Mouse (Mus musculus) adrenal gland, postnatal 10 days (tissue): ENCODE results near the gene Psma4. TPM values are rescaled to one million over a fixed set of nuclear protein-coding genes. Genes with fewer than 3 reads are reported as not detected.
"Not testable (repeated sequence)": the region's sequence is repeated elsewhere in the genome, so short reads cannot be mapped to it uniquely, and the experiment has no call there.

Source experiments
- DNase-seq: peaks from one replicate; pipeline ENCODE4 v3.0.0; 2021; ENCODE audit warnings: mixed read lengths
- long read RNA-seq, 2 experiments: library from polyadenylated mRNA; stranded (forward); transcript quantifications; one replicate each; pipeline ENCODE4 v2.0.0; 2021
- total RNA-seq, 2 experiments: library from RNA; stranded (reverse); gene quantifications; 2 replicates each; pipeline ENCODE4 v1.2.3; 2021

The Psma4 gene
- total RNA-seq, result 100 to 1,000 TPM; 192 to 197 TPM
- long read RNA-seq, experiment 1, transcript Psma4-201 (9 exons, 1,165 nt), result major isoform, 116 of 139 reads
- long read RNA-seq, experiment 1, partial matches to known transcripts, result 14 of 139 reads
- long read RNA-seq, experiment 1, other reads (novel, unspliced or antisense), result 9 of 139 reads
- long read RNA-seq, experiment 2, transcript Psma4-201 (9 exons, 1,165 nt), result major isoform, 64 of 79 reads
- long read RNA-seq, experiment 2, partial matches to known transcripts, result 5 of 79 reads
- long read RNA-seq, experiment 2, other reads (novel, unspliced or antisense), result 8 of 79 reads

GRCm38 (mm10) chr9:54950575-54951321, at the start of gene Psma4, which contains the start of gene AY074887:
TSS of gene Psma4 (plus strand) at chr9:54950790.
TSS of gene AY074887 (minus strand) at chr9:54950998.
- peak; percentile 97 for DNase-seq

DNA sequence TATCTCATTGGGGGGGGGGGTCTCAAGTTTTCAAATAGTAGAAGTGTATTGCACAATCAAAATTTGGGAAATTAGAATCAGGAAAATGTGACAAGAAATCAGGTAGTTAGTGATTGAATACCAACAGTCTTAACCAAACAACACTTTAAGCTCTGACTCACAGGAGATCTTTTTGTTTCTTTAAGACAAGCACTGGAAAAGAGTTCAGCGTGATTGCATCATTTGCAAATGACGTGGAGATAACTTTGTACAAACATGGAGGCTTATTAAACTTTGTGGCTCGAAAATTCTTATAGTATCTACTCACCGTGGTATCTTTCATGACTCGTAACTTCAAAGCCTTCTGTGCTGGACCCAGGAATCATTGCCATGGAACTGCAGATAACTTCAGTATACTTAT, 41.1 kb upstream of the Psma4 start:
- no peak for DNase-seq

- DNase-seq, result no peak
These were observed 35.0 kb upstream of the Psma4 start for GRCm38 (mm10) chr9:54915576-54915975.

DNA sequence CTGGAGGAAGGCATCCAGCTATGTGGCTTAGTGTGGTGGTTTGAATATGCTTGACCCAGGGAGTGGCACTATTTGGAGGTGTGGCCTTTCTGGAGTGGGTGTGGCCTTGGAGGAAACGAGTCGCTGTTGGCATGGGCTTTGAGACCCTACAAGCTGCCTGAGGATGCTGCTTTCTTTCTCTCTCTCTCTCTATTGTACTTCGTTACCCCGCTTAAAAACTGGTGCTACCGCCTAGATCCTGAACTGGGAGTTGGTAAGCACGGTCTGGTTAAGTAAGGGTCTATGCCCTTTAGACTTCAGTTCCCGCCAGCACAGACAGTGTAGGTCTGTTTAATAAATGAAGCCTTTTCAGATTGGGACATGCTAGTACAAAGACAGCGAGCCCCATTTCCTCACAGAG, 34.2 kb upstream of the Psma4 start:
- DNase-seq, result no peak

GRCm38 (mm10) chr9:54917010-54917677, 33.4 kb upstream of the Psma4 start, which contains the start of gene Hykk:
TSS of gene Hykk (plus strand) at chr9:54917283.
- peak; percentile 90 for DNase-seq

DNA sequence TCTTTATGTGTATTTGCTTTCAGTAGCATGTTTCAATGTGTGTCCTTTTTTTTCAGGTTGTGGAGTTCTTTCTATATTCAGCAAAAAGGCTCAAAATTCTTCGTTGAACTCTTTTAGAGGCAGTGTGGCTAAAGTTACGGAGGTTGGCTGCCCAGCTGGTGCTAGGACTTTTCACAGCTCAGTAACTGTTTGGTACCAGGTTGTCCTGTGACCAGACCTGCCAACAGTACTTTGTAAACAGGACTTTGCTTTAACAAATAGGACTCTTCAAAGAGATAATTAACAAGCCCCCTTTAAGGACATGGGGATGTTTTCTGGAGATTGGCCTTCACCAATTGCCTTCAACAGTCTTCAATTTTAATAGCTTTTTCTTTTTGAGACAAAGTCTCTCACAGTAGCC, 32.4 kb upstream of the Psma4 start:
- DNase-seq, result no peak

DNA sequence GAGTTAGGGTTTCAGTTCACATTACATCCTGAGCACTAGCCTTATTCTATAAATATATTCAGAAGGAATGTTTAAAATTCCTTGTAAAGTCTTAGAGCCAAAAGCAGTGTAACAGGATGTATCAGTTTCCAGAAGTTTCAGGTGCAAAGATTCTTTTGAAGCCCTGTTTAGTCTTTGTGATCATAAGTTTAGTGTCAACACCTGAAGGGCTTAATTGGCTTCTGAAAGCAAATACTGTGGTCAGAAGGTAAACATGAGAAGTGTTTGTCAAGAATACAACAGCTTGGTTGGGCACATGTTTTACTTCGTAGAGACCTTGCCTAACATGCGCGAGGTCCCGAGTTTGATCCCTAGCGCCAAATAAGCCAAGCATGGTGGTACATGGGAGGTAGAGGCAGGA, 31.8 kb upstream of the Psma4 start:
- DNase-seq, result no peak

- DNase-seq, result no peak
These were observed 30.6 kb upstream of the Psma4 start for GRCm38 (mm10) chr9:54919946-54920345.

DNA sequence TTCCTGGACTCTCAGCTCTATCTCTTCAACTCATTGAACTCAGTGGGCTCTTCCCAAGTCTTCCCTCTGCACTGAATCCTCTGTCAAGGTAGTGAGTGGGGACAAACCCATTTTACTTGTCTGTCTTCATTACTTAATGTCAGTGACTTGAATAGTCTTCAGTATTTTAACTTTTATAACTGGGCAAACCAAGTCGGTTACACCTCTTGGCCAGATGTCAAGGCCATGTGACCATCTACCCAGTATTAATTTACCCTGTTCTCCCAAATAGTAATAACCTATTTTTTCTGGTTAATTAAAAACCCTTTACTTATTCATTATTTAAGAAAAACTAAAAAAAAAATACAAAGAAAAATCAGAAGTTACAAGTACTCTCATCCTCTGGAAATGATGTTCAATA, 19.8 kb upstream of the Psma4 start:
- no peak for DNase-seq

DNA sequence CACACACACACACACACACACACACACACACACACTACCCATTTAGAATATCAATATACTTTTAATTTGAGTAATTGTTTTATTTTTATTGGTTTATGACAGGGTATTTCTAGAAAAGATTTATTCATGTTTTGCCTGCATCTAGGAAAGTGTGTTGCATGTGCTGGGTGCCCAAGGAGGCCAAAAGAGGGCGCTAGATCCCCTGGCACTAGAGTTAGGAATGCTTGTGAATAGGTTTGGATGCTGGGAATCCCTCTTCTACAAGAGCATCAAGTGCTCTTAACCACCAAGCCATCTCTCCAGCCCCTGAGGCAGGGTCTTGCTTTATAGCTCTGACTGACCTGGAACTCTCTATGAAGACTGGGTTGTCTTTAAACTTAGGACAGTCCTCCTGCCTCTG, 18.8 kb upstream of the Psma4 start:
- no peak for DNase-seq

DNA sequence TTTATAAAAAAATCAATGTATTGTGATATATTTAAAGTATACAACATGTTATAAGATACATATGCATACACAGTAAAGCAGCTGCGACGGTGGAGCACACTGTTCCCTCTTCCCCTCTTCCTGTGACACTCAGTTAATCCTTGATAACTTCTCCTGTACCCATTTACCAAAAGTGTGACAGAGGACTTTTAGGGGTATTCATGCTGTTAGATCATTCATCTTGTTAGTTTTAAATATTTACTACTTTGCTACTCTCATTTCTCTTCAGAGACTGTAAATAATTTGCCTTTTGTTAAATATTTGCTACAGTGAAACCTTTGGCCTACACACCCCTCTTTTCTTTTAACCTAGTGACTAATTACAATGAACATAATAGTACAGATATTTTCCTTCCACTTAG, 18.2 kb upstream of the Psma4 start:
- DNase-seq, result no peak

DNA sequence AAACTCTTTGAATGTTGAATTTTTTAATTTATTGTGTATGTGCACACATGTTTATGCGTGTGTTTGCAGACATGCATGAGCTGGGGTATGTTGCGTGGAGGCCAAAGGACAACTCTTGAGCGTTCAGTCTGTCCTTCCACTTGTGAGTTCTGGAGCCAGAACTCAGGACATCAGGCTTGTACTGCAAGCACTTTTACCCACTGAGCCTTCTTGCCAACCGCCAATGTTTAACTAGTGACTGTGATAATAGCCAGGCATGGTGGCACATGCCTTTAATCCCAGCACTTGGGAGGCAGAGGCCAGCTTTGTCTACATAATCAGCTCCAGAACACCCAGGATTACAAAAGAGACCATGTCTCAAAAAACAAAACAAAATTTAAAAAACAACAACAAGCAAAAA, 8.5 kb upstream of the Psma4 start:
- no peak for DNase-seq

GRCm38 (mm10) chr9:54944467-54944866, 6.1 kb upstream of the Psma4 start:
- DNase-seq, result no peak

DNA sequence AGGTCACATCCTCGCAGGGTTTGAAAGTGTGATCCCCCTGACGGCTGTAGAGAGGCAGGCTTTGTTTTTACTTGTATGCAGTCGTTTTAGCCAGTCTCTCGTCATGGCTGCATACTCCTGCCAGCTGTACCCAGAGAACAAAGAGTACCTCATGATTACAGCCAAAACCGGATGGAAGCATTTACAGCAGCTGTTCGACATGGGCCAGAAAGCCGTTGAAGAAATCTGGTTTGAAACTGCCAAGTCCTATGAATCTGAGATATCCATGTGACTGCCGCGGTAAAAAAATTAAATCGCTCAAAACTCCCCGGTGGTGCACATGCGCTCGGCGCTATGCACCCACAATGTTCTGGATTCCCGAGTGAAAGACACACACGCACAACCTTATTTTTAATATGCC, 4.3 kb upstream of the Psma4 start:
- DNase-seq, result no peak

DNA sequence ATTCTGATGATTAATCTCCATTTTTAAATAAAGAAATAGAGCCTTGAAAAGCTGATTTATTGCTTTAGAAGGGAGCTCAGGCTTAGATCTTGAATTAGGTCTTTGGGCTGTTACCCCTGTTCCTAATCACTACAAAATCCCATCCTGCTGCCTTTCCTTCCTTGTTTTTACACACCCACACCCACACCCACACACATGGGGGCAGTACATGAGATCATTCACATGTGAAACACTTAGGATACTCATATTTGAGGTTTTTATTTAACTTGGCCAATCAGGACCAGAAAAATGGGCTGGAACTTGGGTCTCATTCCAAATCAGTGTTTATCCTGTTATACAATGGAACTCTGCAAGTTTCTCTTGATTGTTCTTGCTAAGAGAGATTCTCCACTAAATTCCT, 1.1 kb upstream of the Psma4 start:
- DNase-seq, result no peak

- DNase-seq, result not testable (repeated sequence)
These were observed 428 bp upstream of the Psma4 start for GRCm38 (mm10) chr9:54950162-54950561.

GRCm38 (mm10) chr9:54961059-54961458, 10.5 kb downstream of the Psma4 start:
- no peak for DNase-seq

DNA sequence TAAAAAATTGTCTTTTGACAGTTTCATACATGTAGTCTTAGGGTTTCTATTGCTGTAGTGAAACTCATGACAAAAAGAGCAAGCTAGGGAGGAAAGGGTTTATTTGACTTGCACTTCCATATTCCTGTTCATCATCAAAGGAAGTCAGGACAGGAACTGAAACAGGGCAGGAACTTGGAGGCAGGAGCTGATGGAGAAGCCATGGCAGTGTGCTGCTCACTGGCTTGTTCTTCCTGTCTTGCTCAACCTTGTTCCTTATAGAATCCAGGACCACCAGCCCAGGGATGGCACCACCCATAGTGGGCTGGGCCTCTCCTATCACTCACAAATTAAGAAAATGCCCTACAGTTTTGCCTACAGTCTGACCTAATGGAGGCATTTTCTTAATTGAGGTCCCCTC, 13.1 kb downstream of the Psma4 start:
- DNase-seq, result no peak

DNA sequence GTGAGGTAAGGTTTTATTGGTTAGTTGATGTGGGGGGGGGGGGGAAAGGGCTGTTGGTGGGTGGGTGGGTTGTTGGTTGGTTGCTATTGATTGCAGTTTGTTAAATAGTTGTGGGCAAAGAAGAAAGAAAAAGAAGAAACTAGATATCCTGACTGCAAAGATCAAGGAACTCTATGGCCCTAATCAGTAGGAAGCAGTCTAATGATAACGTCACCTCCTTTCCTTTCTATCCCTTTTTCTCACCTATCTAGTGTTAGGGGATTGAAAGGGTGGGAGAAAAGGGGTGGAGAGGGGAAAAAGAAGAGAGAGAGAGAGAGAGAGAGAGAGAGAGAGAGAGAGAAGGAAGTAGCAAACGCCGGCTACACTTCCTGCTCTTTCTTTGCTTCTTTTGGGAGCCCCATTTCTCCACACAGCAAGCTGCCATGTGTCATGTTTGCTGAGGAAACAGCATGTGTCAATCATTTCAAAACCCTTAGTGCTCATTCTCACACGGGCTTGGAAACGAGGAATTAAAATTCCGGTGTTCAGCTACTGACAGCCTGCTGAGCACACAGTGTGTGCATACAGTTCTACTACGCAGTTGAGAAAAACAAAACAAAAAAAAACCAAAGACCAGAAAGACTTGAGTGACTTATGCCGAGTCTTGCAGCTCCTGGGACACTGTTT, 19.5 kb downstream of the Psma4 start:
- DNase-seq, result no peak

DNA sequence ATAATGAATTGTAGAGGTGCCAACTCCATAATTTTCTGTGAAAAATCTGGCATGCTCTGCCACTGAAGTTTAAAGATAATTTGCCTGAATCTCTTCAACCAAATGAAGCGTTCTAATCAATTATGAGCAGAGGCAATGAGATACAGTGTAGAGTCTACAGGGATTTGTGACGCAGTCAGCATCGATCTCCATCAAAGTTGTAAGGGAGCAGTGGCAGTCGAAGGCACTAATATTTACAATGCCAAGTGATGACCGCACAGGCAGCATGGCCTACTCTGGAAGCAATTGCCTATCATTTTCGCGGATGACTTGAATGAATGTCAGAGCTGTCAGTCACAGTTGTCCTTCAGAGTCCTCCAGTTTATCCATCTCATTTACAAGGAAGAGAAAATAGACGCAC, 30.1 kb downstream of the Psma4 start, which contains the start of gene Chrna5:
Gene Chrna5, plus strand, starts transcription at position 207 of the 400 bp plus-strand sequence.
- no peak for DNase-seq

DNA sequence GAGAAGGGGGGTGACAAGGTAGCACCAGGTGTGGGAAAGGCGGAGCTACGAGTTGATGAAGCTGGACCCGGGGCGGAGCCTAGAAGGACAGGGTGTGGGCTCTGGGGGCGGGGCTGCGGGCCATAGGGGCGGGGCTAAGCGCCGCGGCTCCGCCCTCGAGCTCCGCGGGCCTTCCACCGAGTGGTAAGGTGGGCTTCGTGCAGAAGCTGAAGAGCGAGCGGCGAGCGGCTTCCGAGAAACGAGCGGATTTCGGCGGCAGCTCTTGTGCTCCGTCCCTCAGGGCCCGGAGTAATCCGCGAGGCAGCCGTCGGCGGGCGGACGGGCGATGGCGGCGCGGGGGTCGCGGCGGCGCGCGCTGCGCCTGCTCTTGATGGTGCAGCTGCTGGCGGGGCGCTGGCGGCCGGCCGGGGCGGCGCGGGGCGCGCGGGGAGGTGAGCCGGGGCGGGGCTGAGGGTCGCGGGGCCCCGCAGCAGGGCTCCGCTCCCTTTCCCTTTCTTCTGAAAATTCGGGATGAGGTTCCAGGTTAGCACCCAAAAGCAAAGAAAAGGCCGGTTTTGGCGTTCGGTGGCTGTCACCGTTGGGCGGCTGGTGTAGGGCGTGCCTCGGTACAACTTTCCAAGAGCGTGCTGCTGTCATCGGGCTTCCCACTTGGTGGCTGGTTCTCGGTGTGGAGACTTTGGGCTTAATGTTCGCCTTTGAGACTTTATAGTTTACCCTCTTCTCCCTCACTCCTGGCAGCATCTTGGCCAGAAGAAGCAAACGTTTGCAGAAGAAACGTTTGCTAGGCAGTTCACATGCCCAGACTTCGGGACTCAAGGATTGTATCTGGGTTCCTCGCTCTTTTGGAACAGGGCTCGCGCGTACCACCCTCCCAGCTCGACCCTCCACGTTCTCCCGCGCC, 31.0 kb downstream of the Psma4 start:
- DNase-seq, result peak; percentile 55

GRCm38 (mm10) chr9:54982401-54982800, 31.8 kb downstream of the Psma4 start:
- no peak for DNase-seq
